Mouse (Mus musculus) CH12.LX (cell line): Measurements from ENCODE around the gene Gdap1l1. TPM values are rescaled to one million over a fixed set of nuclear protein-coding genes. Genes with fewer than 3 reads are reported as not detected.

ENCODE experiments used
- DNase-seq: peaks from one replicate; pipeline ENCODE4 v3.0.0-alpha.2; 2013; ENCODE audit errors: extremely low read depth
- H3K27ac ChIP-seq: 2 replicates; pipeline ENCODE4 v1.5.1; 2012; ENCODE audit warnings: low read depth, mild to moderate bottlenecking, control low read depth, moderate library complexity; ENCODE audit not compliant: insufficient read depth
- H3K27me3 ChIP-seq: replicated peaks from 2 replicates; pipeline ENCODE3; 2012; ENCODE audit warnings: inconsistent platforms
- H3K36me3 ChIP-seq, 2 experiments: replicated peaks in 1 of 2; 2 replicates each; pipeline versions ENCODE3 to v1.6.1; 2012; ENCODE audit warnings: inconsistent platforms in 1 of 2, low read length in 1 of 2, mild to moderate bottlenecking in 1 of 2, mixed read lengths in 1 of 2, moderate library complexity in 1 of 2; ENCODE audit not compliant: control insufficient read depth in 1 of 2, insufficient read depth in 1 of 2
- H3K4me1 ChIP-seq, 2 experiments: 2 replicates each; pipeline ENCODE4 v1.6.1; 2012; ENCODE audit warnings: inconsistent platforms in 1 of 2, moderate library complexity in 1 of 2; ENCODE audit not compliant: insufficient read depth in 2 of 2, control insufficient read depth in 1 of 2
- H3K4me2 ChIP-seq: 2 replicates; pipeline ENCODE4 v1.6.1; 2012; ENCODE audit warnings: low read depth, mild to moderate bottlenecking, control low read depth; ENCODE audit not compliant: poor library complexity, insufficient read depth, severe bottlenecking
- H3K4me3 ChIP-seq, 3 experiments: fragments of 150-350 bp in 1 of 3; sonication (generic) in 1 of 3; replicated peaks in 1 of 3; 2 replicates each; pipeline versions ENCODE3 to v1.5.1; 2011 to 2012; ENCODE audit warnings: low read depth in 2 of 3, low read length in 2 of 3, mild to moderate bottlenecking in 2 of 3, moderate library complexity in 2 of 3, control low read depth in 1 of 3, improper control_type of control experiment in 1 of 3, inconsistent platforms in 1 of 3, mixed read lengths in 1 of 3; ENCODE audit not compliant: poor library complexity in 1 of 3
- H3K79me2 ChIP-seq: replicated peaks from 2 replicates; pipeline ENCODE4 v1.6.1; 2012; ENCODE audit warnings: mild to moderate bottlenecking, moderate library complexity; ENCODE audit not compliant: control insufficient read depth, poor library complexity, insufficient read depth, severe bottlenecking; ENCODE audit errors: extremely low read depth
- H3K9ac ChIP-seq: 2 replicates; pipeline ENCODE4 v1.6.1; 2012; ENCODE audit warnings: low read depth, mild to moderate bottlenecking, control low read depth, moderate library complexity; ENCODE audit not compliant: insufficient read depth
- H3K9me3 ChIP-seq: replicated peaks from 2 replicates; pipeline ENCODE3; 2012; ENCODE audit warnings: low read length, inconsistent platforms, mixed read lengths
- CHD2 ChIP-seq: IDR thresholded peaks from 2 replicates; pipeline ENCODE4 v1.6.1; 2011; ENCODE audit warnings: low read length, improper control_type of control experiment
- EP300 ChIP-seq: IDR thresholded peaks from 2 replicates; pipeline ENCODE4 v1.6.1; 2011; ENCODE audit warnings: low read length, improper control_type of control experiment
- ETS1 ChIP-seq: conservative IDR thresholded peaks from 2 replicates; pipeline ENCODE4 v1.6.1; 2012; ENCODE audit warnings: low read depth, mild to moderate bottlenecking, inconsistent platforms, low read length, improper control_type of control experiment, moderate library complexity
- IRF4 ChIP-seq: IDR thresholded peaks from 2 replicates; pipeline ENCODE4 v1.6.1; 2014; ENCODE audit warnings: low read depth, mild to moderate bottlenecking, inconsistent platforms, low read length, improper control_type of control experiment
- JUND ChIP-seq: conservative IDR thresholded peaks from 2 replicates; pipeline ENCODE4 v1.6.1; 2011; ENCODE audit warnings: low read depth, low read length, improper control_type of control experiment
- MAFK ChIP-seq: IDR thresholded peaks from 2 replicates; pipeline ENCODE4 v1.6.1; 2011; ENCODE audit warnings: low read length, improper control_type of control experiment; ENCODE audit not compliant: insufficient replicate concordance
- MAZ ChIP-seq: IDR thresholded peaks from 2 replicates; pipeline ENCODE4 v1.6.1; 2012; ENCODE audit warnings: low read depth, mild to moderate bottlenecking, inconsistent platforms, low read length, improper control_type of control experiment, moderate library complexity
- MXI1 ChIP-seq: IDR thresholded peaks from 2 replicates; pipeline ENCODE4 v1.6.1; 2011; ENCODE audit warnings: mild to moderate bottlenecking, low read depth, low read length, improper control_type of control experiment
- NELFE ChIP-seq: IDR thresholded peaks from 2 replicates; pipeline ENCODE4 v1.6.1; 2011; ENCODE audit warnings: low read depth, low read length, improper control_type of control experiment
- POLR2A ChIP-seq: IDR thresholded peaks from 2 replicates; pipeline ENCODE4 v1.6.1; 2011; ENCODE audit warnings: low read depth, mild to moderate bottlenecking, improper control_type of control experiment, low read length
- RAD21 ChIP-seq: IDR thresholded peaks from 2 replicates; pipeline ENCODE4 v1.6.1; 2011; ENCODE audit warnings: low read depth, mild to moderate bottlenecking, low read length, improper control_type of control experiment, moderate library complexity
- RCOR1 ChIP-seq: conservative IDR thresholded peaks from 2 replicates; pipeline ENCODE4 v1.6.1; 2012; ENCODE audit warnings: low read depth, mild to moderate bottlenecking, inconsistent platforms, low read length, improper control_type of control experiment
- TBP ChIP-seq: conservative IDR thresholded peaks from 2 replicates; pipeline ENCODE4 v1.6.1; 2011; ENCODE audit warnings: low read depth, low read length, improper control_type of control experiment
- TCF12 ChIP-seq: IDR thresholded peaks from 2 replicates; pipeline ENCODE4 v1.6.1; 2014; ENCODE audit warnings: low read depth, mild to moderate bottlenecking, inconsistent platforms, low read length, improper control_type of control experiment
- USF2 ChIP-seq: conservative IDR thresholded peaks from 2 replicates; pipeline ENCODE4 v1.6.1; 2011; ENCODE audit warnings: low read depth, low read length, improper control_type of control experiment
- ZC3H11A ChIP-seq: IDR thresholded peaks from 2 replicates; pipeline ENCODE4 v1.6.1; 2012; ENCODE audit warnings: low read depth, mild to moderate bottlenecking, inconsistent platforms, low read length, improper control_type of control experiment
- ZNF384 ChIP-seq: IDR thresholded peaks from 2 replicates; pipeline ENCODE4 v1.6.1; 2012; ENCODE audit warnings: low read depth, low read length, improper control_type of control experiment, inconsistent platforms
- dilution Hi-C: fragments of 300-500 bp; cut with MboI; formaldehyde crosslinking; loops from 2 replicates; pipeline ENCODE4 v1.14.3; 2020; ENCODE audit warnings: low sequenced_read_pairs; ENCODE audit not compliant: extremely low pct_unique_long_range_greater_than_20kb, extremely low pct_ligation_motif_present
- in situ Hi-C: fragments of 300-500 bp; cut with MboI; formaldehyde crosslinking; loops from 3 replicates; pipeline ENCODE4 v1.14.3; 2019; ENCODE audit warnings: low sequenced_read_pairs, low pct_ligation_motif_present, low pct_unique_long_range_greater_than_20kb, mixed read lengths
- polyA plus RNA-seq: library from polyadenylated mRNA; unstranded; fragments of >175 nt; gene quantifications from 2 replicates; pipeline ENCODE4 v1.2.1, GENCODE M21; 2012; ENCODE audit warnings: low read depth; ENCODE audit not compliant: insufficient read length
- total RNA-seq, 2 experiments: library from RNA; depleted of rRNA; stranded (reverse); fragments of 300-350 nt in 1 of 2; fragments of >200 nt in 1 of 2; gene quantifications; 2 replicates each; pipeline ENCODE4 v1.2.3; 2012 to 2014

Gdap1l1 gene
- total and polyA plus RNA-seq, 3 experiments = not detected

- Histone ChIP-seq H3K9ac (no peak within 1 kb of the TSS), H3K27ac (no peak within 1 kb of the TSS), H3K27me3 (peaks cover 94% of the 10 kb centered on the region), H3K79me2 (no peaks in the 10 kb centered on the region), H3K36me3 (no peaks in the 10 kb centered on the region), H3K9me3 (no peaks in the 10 kb centered on the region), H3K4me3 (no peak within 1 kb of the TSS), H3K4me2 (no peak within 1 kb of the TSS), H3K4me1 (peaks cover 0 to 3% of the 10 kb centered on the region in 2 experiments; a peak in 1 of 4 replicates)
- DNase-seq = no peak
- TF ChIP-seq TCF12 = no peak
- TF ChIP-seq MAZ = no peak
- TF ChIP-seq IRF4 = no peak
- no peak for TF ChIP-seq EP300
- TF ChIP-seq RAD21 = no peak
- TF ChIP-seq NELFE = no peak
- TF ChIP-seq JUND = no peak
- no peak for TF ChIP-seq MAFK
- no peak for TF ChIP-seq RCOR1
- TF ChIP-seq USF2 = no peak
- dilution Hi-C loops (no loop called here), in situ Hi-C loops (no loop called here)
Measured at GRCm38 (mm10) chr2:163492018-163492417, 53.7 kb downstream of the Gdap1l1 start, which contains the start of gene R3hdml. Gene R3hdml (plus strand): TSS chr2:163492318.

- H3K27me3 ChIP-seq = peaks cover 91% of the 10 kb centered on the region
- no peak overlapping the region for H3K4me2 ChIP-seq
- DNase-seq = no peak
- in situ Hi-C loops = no loop called here
- dilution Hi-C loops = no loop called here
- peaks cover 0 to 3% of the 10 kb centered on the region in 2 experiments; a peak in 1 of 4 replicates for H3K4me1 ChIP-seq
- no peak overlapping the region for H3K4me3 ChIP-seq
- H3K79me2 ChIP-seq = no peaks in the 10 kb centered on the region
- H3K9ac ChIP-seq = no peak overlapping the region
- H3K36me3 ChIP-seq = no peaks in the 10 kb centered on the region
- TF ChIP-seq ETS1 (no peak), TBP (no peak), MXI1 (no peak), CHD2 (no peak), TCF12 (no peak), ZNF384 (no peak), ZC3H11A (no peak), POLR2A (no peak)
- H3K9me3 ChIP-seq = peaks cover 3% of the 10 kb centered on the region
- no peak overlapping the region for H3K27ac ChIP-seq
Measured at GRCm38 (mm10) chr2:163493031-163493430, 54.8 kb downstream of the Gdap1l1 start.
